8 mouse cellular contexts compared by ENCODE assay signal in genomic region chr4:117496482-117497165, GRCm38 (mm10). TPM values are rescaled to one million over a fixed set of nuclear protein-coding genes. Genes with fewer than 3 reads are reported as not detected.
A peak's percentile ranks its signal among the peaks of the same experiment; 100 is the strongest.
DNase-seq lines count a peak whose midpoint lies in the region; ATAC-seq and TF ChIP-seq lines count a peak whose summit lies in the region.

Gene Rnf220 (minus strand): TSS chr4:117497052.

- H3K9ac ChIP-seq in ES-Bruce4 (ENCODE audit: low read depth, poor library complexity, severe bottlenecking), result peak within 1 kb of the TSS; percentile 59
- H3K9ac ChIP-seq in forebrain, embryonic 12.5 days, result peak within 1 kb of the TSS; percentile 53
- 0 out of 2 replicates have a peak within 1 kb of the TSS, but pooled peaks have one; percentile 17 for H3K9ac ChIP-seq in heart, postnatal 0 days (replicated peaks; ENCODE audit: low read depth, low read length)
- H3K9ac ChIP-seq in liver, embryonic 13.5 days, result peak within 1 kb of the TSS; percentile 45
- H3K9ac ChIP-seq in neural tube, embryonic 15.5 days (replicated peaks), result peak within 1 kb of the TSS; percentile 51

- no peaks in the 10 kb centered on the region for H3K4me1 ChIP-seq in ES-Bruce4 (ENCODE audit: control insufficient read depth, insufficient read depth, low read length)
- H3K4me1 ChIP-seq in forebrain, embryonic 12.5 days, result peaks cover 33% of the 10 kb centered on the region
- H3K4me1 ChIP-seq in heart, postnatal 0 days (ENCODE audit: control insufficient read depth, insufficient read depth), result peaks cover 13% of the 10 kb centered on the region
- H3K4me1 ChIP-seq in liver, embryonic 13.5 days (replicated peaks), result peaks cover 36% of the 10 kb centered on the region
- H3K4me1 ChIP-seq in neural tube, embryonic 15.5 days, result peaks cover 32% of the 10 kb centered on the region

- TF ChIP-seq POLR2A in ES-Bruce4 (IDR thresholded peaks at IDR 0.05; ENCODE audit: insufficient read depth, low read length), result no peak

- no peak for TF ChIP-seq CTCF in ES-Bruce4 (IDR thresholded peaks at IDR 0.05; ENCODE audit: low read depth, low read length)
- no peak for TF ChIP-seq CTCF in heart, postnatal 0 days (IDR thresholded peaks at IDR 0.05; ENCODE audit: low read depth)

- no peaks in the 10 kb centered on the region for H3K36me3 ChIP-seq in ES-Bruce4 (ENCODE audit: control insufficient read depth, insufficient read depth, low read length, poor library complexity, severe bottlenecking)
- no peaks in the 10 kb centered on the region for H3K36me3 ChIP-seq in forebrain, embryonic 12.5 days (replicated peaks)
- no peaks in the 10 kb centered on the region for H3K36me3 ChIP-seq in heart, postnatal 0 days (replicated peaks; ENCODE audit: control insufficient read depth, insufficient read depth, low read length)
- H3K36me3 ChIP-seq in liver, embryonic 13.5 days, result no peaks in the 10 kb centered on the region
- no peaks in the 10 kb centered on the region for H3K36me3 ChIP-seq in neural tube, embryonic 15.5 days

- under 1% methylated on average over 42 of the region's 42 CpGs for WGBS in forebrain, embryonic 12.5 days
- WGBS in heart, postnatal 0 days, result under 1% methylated on average over 42 of the region's 42 CpGs
- 1% methylated on average over 42 of the region's 42 CpGs for WGBS in large intestine, adult 2 months
- WGBS in liver, embryonic 13.5 days (ENCODE audit: insufficient replicate concordance), result 1% methylated on average over 42 of the region's 42 CpGs
- WGBS in neural tube, embryonic 15.5 days, result under 1% methylated on average over 42 of the region's 42 CpGs

- H3K27ac ChIP-seq in ES-Bruce4 (ENCODE audit: insufficient read depth, low read length), result no peak within 1 kb of the TSS
- peak within 1 kb of the TSS; percentile 75 for H3K27ac ChIP-seq in forebrain, embryonic 12.5 days
- no peak within 1 kb of the TSS for H3K27ac ChIP-seq in heart, postnatal 0 days (ENCODE audit: low read depth)
- no peak within 1 kb of the TSS for H3K27ac ChIP-seq in liver, embryonic 13.5 days
- H3K27ac ChIP-seq in neural tube, embryonic 15.5 days (replicated peaks), result peak within 1 kb of the TSS; percentile 81

- peak; percentile 59 for DNase-seq in adrenal gland, postnatal 10 days
- no peak for DNase-seq in heart, postnatal 0 days (ENCODE audit: low spot score)
- DNase-seq in large intestine, adult 2 months (ENCODE audit: low read depth, low spot score), result no peak
- no peak for DNase-seq in liver, embryonic 13.5 days
- DNase-seq in spleen, postnatal 14 days (ENCODE audit: low spot score in 2 of 2), result no peak

- H3K9me3 ChIP-seq in ES-Bruce4 (replicated peaks; ENCODE audit: control insufficient read depth, insufficient read depth, low read length, poor library complexity, severe bottlenecking), result no peaks in the 10 kb centered on the region
- 0 out of 2 replicates have a peak, but pooled peaks cover 5% of the 10 kb centered on the region for H3K9me3 ChIP-seq in forebrain, embryonic 12.5 days
- H3K9me3 ChIP-seq in heart, postnatal 0 days (replicated peaks; ENCODE audit: control insufficient read depth, low read length), result no peaks in the 10 kb centered on the region
- H3K9me3 ChIP-seq in liver, embryonic 13.5 days (replicated peaks), result peaks cover 2% of the 10 kb centered on the region
- no peaks in the 10 kb centered on the region for H3K9me3 ChIP-seq in neural tube, embryonic 15.5 days (replicated peaks)

- 0 out of 2 replicates have a peak, but pooled peaks have one; percentile 7 for TF ChIP-seq EP300 in ES-Bruce4 (IDR thresholded peaks at IDR 0.05; ENCODE audit: insufficient read depth, low read depth, low read length)
- no peak for TF ChIP-seq EP300 in heart, postnatal 0 days (IDR thresholded peaks at IDR 0.05; ENCODE audit: low read depth)

- H3K4me3 ChIP-seq in ES-Bruce4 (ENCODE audit: low read depth, low read length), result peak within 1 kb of the TSS; percentile 77
- H3K4me3 ChIP-seq in forebrain, embryonic 12.5 days (replicated peaks), result peak within 1 kb of the TSS; percentile 51
- peak within 1 kb of the TSS; percentile 49 for H3K4me3 ChIP-seq in heart, postnatal 0 days (ENCODE audit: low read depth, low read length)
- H3K4me3 ChIP-seq in liver, embryonic 13.5 days (replicated peaks), result peak within 1 kb of the TSS; percentile 61
- peak within 1 kb of the TSS; percentile 46 for H3K4me3 ChIP-seq in neural tube, embryonic 15.5 days (replicated peaks)

- ATAC-seq in forebrain, embryonic 12.5 days (ENCODE audit: low FRiP score), result peak; percentile 93
- peak; percentile 79 for ATAC-seq in heart, postnatal 0 days (ENCODE audit: insufficient read depth, low read depth)
- ATAC-seq in liver, embryonic 13.5 days (ENCODE audit: low read depth), result peak; percentile 58
- ATAC-seq in neural tube, embryonic 15.5 days (ENCODE audit: low FRiP score), result peak; percentile 88

- peak within 1 kb of the TSS; percentile 89 for H3K4me2 ChIP-seq in forebrain, embryonic 12.5 days
- H3K4me2 ChIP-seq in heart, postnatal 0 days (ENCODE audit: low read depth, low read length), result peak within 1 kb of the TSS; percentile 80
- peak within 1 kb of the TSS; percentile 81 for H3K4me2 ChIP-seq in liver, embryonic 13.5 days
- peak within 1 kb of the TSS; percentile 74 for H3K4me2 ChIP-seq in neural tube, embryonic 15.5 days

- H3K27me3 ChIP-seq in ES-Bruce4 (ENCODE audit: control insufficient read depth, insufficient read depth, low read length, poor library complexity, severe bottlenecking), result peaks cover 2% of the 10 kb centered on the region; the same call in 1 of the 2 replicates
- H3K27me3 ChIP-seq in forebrain, embryonic 12.5 days, result peaks cover 72% of the 10 kb centered on the region
- H3K27me3 ChIP-seq in heart, postnatal 0 days (ENCODE audit: control insufficient read depth, insufficient read depth, low read length), result peaks cover 59% of the 10 kb centered on the region
- H3K27me3 ChIP-seq in liver, embryonic 13.5 days, result peaks cover 87% of the 10 kb centered on the region
- peaks cover 61% of the 10 kb centered on the region for H3K27me3 ChIP-seq in neural tube, embryonic 15.5 days (replicated peaks)

RNA-seq across cellular contexts. Expression of gene Rnf220, which starts in this region (rescaled TPM):
- polyA plus RNA-seq in ES-Bruce4 (2011; ENCODE audit: insufficient read depth, insufficient read length, low read depth, missing spikeins), result 130 and 132 TPM in 2 replicates
- 10 to 100 TPM; 67.8 to 72.4 TPM for total RNA-seq in adrenal gland, postnatal 10 days (2021)
- 116 and 118 TPM in 2 replicates for polyA plus RNA-seq in forebrain, embryonic 12.5 days (2016; fragmentation: Nextera tagmentation; extraction: Ambion mirVana)
- total RNA-seq in heart, postnatal 0 days (2014; rRNA removed; ENCODE audit: low replicate concordance), result 42.6 and 62.3 TPM in 2 replicates
- polyA plus RNA-seq in heart, postnatal 0 days (2015; fragmentation: Nextera tagmentation; extraction: Ambion mirVana), result 24.6 and 25.6 TPM in 2 replicates
- 60.9 and 63.4 TPM in 2 replicates for polyA plus RNA-seq in large intestine, adult 2 months (2012; rRNA removed)
- polyA plus RNA-seq in liver, embryonic 13.5 days (2015; fragmentation: Nextera tagmentation; extraction: Ambion mirVana), result 31.6 and 34.2 TPM in 2 replicates
- polyA plus RNA-seq in neural tube, embryonic 15.5 days (2015; fragmentation: Nextera tagmentation; extraction: Ambion mirVana), result 95.6 and 95.8 TPM in 2 replicates

Comparison
In these comparisons a context has a peak if more than half of its experiments do, and no peak if none do; other contexts are left out.
1. H3K27ac ChIP-seq: peak in forebrain, embryonic 12.5 days (single experiment) and neural tube, embryonic 15.5 days (single experiment); none in ES-Bruce4 (single experiment), heart, postnatal 0 days (single experiment) and liver, embryonic 13.5 days (single experiment).
2. Peak in every context shown above with its lines, with median percentiles within 50 percentile points of each other: H3K4me3 ChIP-seq, H3K9ac ChIP-seq, ATAC-seq and H3K4me2 ChIP-seq.